Mouse (Mus musculus): ENCODE data around the gene Ankrd54. TPM values are rescaled to one million over a fixed set of nuclear protein-coding genes. Genes with fewer than 3 reads are reported as not detected.

Ankrd54 gene
- polyA plus RNA-seq, 2 experiments: 44.4 to 58.3 TPM

DNA sequence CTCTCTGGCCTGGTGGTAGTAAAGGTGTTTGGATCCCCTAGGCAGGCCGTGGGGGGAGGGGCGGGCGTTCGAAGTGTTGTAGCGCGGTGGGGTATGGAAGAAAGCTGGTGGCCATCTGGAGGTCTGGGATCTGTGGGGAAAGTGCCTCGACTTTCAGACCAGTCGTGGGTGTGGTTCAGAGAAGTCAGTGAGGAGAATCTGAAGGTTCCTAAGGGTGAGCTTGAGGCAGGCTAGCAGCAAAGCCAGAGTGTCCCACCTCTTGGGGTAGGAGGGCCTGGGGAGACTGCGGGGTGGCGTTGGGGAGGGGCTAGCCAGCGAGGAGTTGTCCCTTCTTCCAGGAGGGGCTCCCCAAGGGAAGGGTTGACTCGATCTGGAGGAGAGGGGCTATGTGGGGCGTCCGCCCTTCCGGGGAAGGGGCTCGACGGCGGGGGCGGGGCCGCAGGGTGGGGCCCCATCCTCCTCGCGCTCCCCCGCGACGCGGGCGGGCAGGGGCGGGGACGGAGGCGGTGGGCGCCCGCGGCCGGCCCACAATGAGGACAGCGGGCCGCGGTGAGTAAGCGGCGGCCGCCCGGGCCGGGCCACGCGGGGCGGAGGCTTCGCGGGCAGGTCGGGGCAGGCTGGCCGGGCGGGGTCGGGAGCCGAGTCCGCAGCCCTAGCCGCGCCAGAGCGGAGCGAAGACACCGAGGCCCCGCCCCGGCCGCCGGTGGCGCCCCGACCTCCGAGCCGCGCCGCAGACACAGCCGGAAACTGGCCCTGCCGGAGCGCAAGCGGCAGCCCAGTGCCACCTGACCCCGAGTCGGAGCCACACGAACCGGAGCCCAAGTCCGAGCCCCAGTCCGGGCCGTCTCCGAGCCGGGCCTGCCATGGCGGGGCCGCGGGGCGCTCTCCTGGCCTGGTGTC is 46.0 kb upstream of the Ankrd54 start, which contains the start of gene Micall1:
TSS of gene Micall1 (plus strand) at position 478 of the 900 bp plus-strand sequence.
- peak within 1 kb of the TSS; percentile 89 for H3K9ac ChIP-seq (ENCODE audit: low read depth, low read length, severe bottlenecking)
- H3K36me3 ChIP-seq (ENCODE audit: control insufficient read depth, insufficient read depth, low read length): peaks cover 9% of the 10 kb centered on the region; the same call in 1 of the 2 replicates
- H3K9me3 ChIP-seq (ENCODE audit: control insufficient read depth, low read length): no peaks in the 10 kb centered on the region
- ATAC-seq (ENCODE audit: low FRiP score, low read depth) (peak; percentile 79), DNase-seq (ENCODE audit: low spot score) (peak; percentile 53)
- peak within 1 kb of the TSS; percentile 93 for H3K4me3 ChIP-seq (replicated peaks; ENCODE audit: low read length)
- no peak for TF ChIP-seq POLR2A (IDR thresholded peaks at IDR 0.05; ENCODE audit: borderline replicate concordance, extremely low read depth, insufficient read depth, insufficient read length)
- H3K4me2 ChIP-seq (replicated peaks; ENCODE audit: low read depth, low read length, severe bottlenecking): peak within 1 kb of the TSS; percentile 95
- peak within 1 kb of the TSS; percentile 83 for H3K27ac ChIP-seq (replicated peaks; ENCODE audit: low read depth, low read length)
- peaks cover 20% of the 10 kb centered on the region for H3K4me1 ChIP-seq (ENCODE audit: control insufficient read depth, insufficient read depth, low read length)
- H3K27me3 ChIP-seq (ENCODE audit: control insufficient read depth, insufficient read depth, low read length): no peaks in the 10 kb centered on the region
- under 1% methylated on average over 30 of the region's 85 CpGs for WGBS

DNA sequence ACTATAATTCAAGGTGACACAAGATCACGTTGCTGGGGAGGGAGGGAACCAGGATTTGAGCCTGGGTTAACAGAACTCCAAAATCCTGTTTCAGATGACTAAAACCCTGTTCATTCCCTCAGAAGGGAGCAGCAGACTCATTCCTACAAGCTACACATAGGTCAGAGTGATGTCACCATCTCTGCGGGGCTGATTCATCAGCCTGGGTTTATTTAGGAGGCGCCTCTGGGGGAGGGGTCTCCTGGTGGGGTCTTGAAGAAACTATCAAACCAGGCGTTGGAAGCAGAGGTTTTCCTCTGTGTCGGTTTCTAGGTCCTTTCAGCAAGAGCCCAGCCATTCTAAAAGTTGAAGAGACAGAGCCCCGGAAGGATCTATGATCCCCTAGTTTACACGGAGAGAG is 45.3 kb upstream of the Ankrd54 start:
- Histone ChIP-seq H3K4me3 (replicated peaks; ENCODE audit: low read length) (peak overlapping the region; percentile 93), H3K36me3 (ENCODE audit: control insufficient read depth, insufficient read depth, low read length) (peaks cover 4% of the 10 kb centered on the region; the same call in 1 of the 2 replicates), H3K9me3 (ENCODE audit: control insufficient read depth, low read length) (no peaks in the 10 kb centered on the region), H3K27ac (replicated peaks; ENCODE audit: low read depth, low read length) (peak overlapping the region; percentile 83), H3K4me2 (replicated peaks; ENCODE audit: low read depth, low read length, severe bottlenecking) (peak overlapping the region; percentile 95), H3K9ac (ENCODE audit: low read depth, low read length, severe bottlenecking) (peak overlapping the region; percentile 89), H3K27me3 (ENCODE audit: control insufficient read depth, insufficient read depth, low read length) (no peaks in the 10 kb centered on the region), H3K4me1 (ENCODE audit: control insufficient read depth, insufficient read depth, low read length) (peaks cover 20% of the 10 kb centered on the region)
- peak; percentile 46 for DNase-seq (ENCODE audit: low spot score)
- no peak for ATAC-seq (ENCODE audit: low FRiP score, low read depth)
- WGBS: 14% methylated on average over 7 of the region's 7 CpGs
- no peak for TF ChIP-seq POLR2A (IDR thresholded peaks at IDR 0.05; ENCODE audit: borderline replicate concordance, extremely low read depth, insufficient read depth, insufficient read length)

DNA sequence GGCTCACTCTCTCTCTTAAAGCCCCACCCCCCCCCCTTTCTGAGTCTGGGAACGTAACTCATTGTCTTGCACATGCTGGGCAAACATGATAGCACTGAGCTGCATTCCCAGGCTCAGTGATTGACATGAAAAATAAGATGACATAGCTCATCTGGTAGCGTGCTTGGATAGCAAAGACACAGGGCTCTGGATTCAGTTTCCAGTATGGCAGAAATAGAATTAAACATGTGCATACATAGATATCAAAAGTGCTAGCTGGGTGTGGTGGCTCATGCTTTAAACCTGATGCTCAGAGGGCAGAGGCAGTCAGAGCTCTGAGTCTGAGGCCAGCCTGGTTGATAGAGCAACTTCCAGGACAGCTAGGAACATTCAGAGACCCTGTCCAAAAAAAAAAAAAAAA is 43.1 kb upstream of the Ankrd54 start:
- Histone ChIP-seq H3K9ac (ENCODE audit: low read depth, low read length, severe bottlenecking) (no peak overlapping the region), H3K4me1 (ENCODE audit: control insufficient read depth, insufficient read depth, low read length) (peaks cover 22% of the 10 kb centered on the region), H3K4me3 (replicated peaks; ENCODE audit: low read length) (no peak overlapping the region), H3K36me3 (ENCODE audit: control insufficient read depth, insufficient read depth, low read length) (no peaks in the 10 kb centered on the region), H3K9me3 (ENCODE audit: control insufficient read depth, low read length) (no peaks in the 10 kb centered on the region), H3K27me3 (ENCODE audit: control insufficient read depth, insufficient read depth, low read length) (no peaks in the 10 kb centered on the region), H3K4me2 (replicated peaks; ENCODE audit: low read depth, low read length, severe bottlenecking) (no peak overlapping the region), H3K27ac (replicated peaks; ENCODE audit: low read depth, low read length) (no peak overlapping the region)
- DNase-seq (ENCODE audit: low spot score): no peak
- 45% methylated on average over 2 of the region's 2 CpGs for WGBS
- no peak for TF ChIP-seq POLR2A (IDR thresholded peaks at IDR 0.05; ENCODE audit: borderline replicate concordance, extremely low read depth, insufficient read depth, insufficient read length)
- ATAC-seq (ENCODE audit: low FRiP score, low read depth): no peak

DNA sequence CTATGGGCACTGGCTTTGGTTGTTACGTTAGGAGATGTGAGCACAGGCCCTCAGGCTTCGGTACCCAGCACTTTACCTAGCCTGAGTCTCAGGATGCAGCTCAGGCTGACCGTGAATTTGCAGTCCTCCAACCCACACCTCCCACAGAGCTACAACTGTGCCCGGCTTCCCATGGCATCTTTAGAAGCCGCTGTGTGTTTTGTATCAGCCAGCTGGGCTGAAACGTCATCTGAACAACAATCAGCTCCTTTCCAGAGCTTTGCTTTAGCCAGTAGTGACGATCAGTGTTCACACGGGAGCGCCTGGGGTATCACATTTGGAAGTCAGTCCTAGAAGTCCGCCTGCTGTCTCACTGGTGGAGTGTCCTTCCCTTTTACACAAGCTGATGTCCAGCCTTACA is 40.6 kb upstream of the Ankrd54 start:
- peaks cover 8% of the 10 kb centered on the region for H3K4me1 ChIP-seq (ENCODE audit: control insufficient read depth, insufficient read depth, low read length)
- no peak overlapping the region for H3K4me2 ChIP-seq (replicated peaks; ENCODE audit: low read depth, low read length, severe bottlenecking)
- no peak overlapping the region for H3K4me3 ChIP-seq (replicated peaks; ENCODE audit: low read length)
- no peaks in the 10 kb centered on the region for H3K27me3 ChIP-seq (ENCODE audit: control insufficient read depth, insufficient read depth, low read length)
- 71% methylated on average over 10 of the region's 10 CpGs for WGBS
- no peak for ATAC-seq (ENCODE audit: low FRiP score, low read depth)
- H3K9me3 ChIP-seq (ENCODE audit: control insufficient read depth, low read length): no peaks in the 10 kb centered on the region
- no peak overlapping the region for H3K9ac ChIP-seq (ENCODE audit: low read depth, low read length, severe bottlenecking)
- H3K27ac ChIP-seq (replicated peaks; ENCODE audit: low read depth, low read length): 0 out of 2 replicates have a peak overlapping the region, but pooled peaks have one; percentile 2
- no peak for TF ChIP-seq POLR2A (IDR thresholded peaks at IDR 0.05; ENCODE audit: borderline replicate concordance, extremely low read depth, insufficient read depth, insufficient read length)
- no peak for DNase-seq (ENCODE audit: low spot score)
- no peaks in the 10 kb centered on the region for H3K36me3 ChIP-seq (ENCODE audit: control insufficient read depth, insufficient read depth, low read length)

DNA sequence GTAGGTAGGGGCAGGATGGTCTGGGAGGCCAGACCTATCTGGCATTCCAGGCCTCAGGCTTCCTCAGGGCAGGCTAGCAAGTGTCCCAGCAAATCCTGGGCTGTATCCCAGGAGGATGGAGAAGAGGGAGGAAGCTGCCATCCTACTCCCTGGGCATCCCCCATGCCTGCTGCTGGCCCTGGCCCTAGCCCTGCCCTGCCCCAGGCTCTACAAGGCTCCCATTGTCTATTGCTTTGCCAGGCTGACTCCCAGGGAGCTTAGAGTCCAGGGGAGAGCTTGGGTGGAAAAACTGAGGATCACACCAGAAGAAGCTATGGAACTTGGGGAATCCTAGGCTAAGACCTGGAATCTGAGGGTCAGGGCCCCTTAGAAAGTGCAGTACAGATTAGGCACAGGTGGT is 38.8 kb upstream of the Ankrd54 start:
- ATAC-seq (ENCODE audit: low FRiP score, low read depth) (no peak), DNase-seq (ENCODE audit: low spot score) (no peak)
- H3K9ac ChIP-seq (ENCODE audit: low read depth, low read length, severe bottlenecking): no peak overlapping the region

More for the DNA sequence above, 38.8 kb upstream of the Ankrd54 start:
- H3K27ac ChIP-seq (replicated peaks; ENCODE audit: low read depth, low read length): 0 out of 2 replicates have a peak overlapping the region, but pooled peaks have one; percentile 26
- H3K4me2 ChIP-seq (replicated peaks; ENCODE audit: low read depth, low read length, severe bottlenecking): no peak overlapping the region
- no peak overlapping the region for H3K4me3 ChIP-seq (replicated peaks; ENCODE audit: low read length)
- no peaks in the 10 kb centered on the region for H3K36me3 ChIP-seq (ENCODE audit: control insufficient read depth, insufficient read depth, low read length)
- H3K9me3 ChIP-seq (ENCODE audit: control insufficient read depth, low read length): no peaks in the 10 kb centered on the region
- H3K27me3 ChIP-seq (ENCODE audit: control insufficient read depth, insufficient read depth, low read length): no peaks in the 10 kb centered on the region
- no peak for TF ChIP-seq POLR2A (IDR thresholded peaks at IDR 0.05; ENCODE audit: borderline replicate concordance, extremely low read depth, insufficient read depth, insufficient read length)
- H3K4me1 ChIP-seq (ENCODE audit: control insufficient read depth, insufficient read depth, low read length): peaks cover 8% of the 10 kb centered on the region

Measured in limb, embryonic 14.5 days (tissue).